Mouse (Mus musculus): ENCODE data around the gene Gm45837.

The Gm45837 gene

GRCm38 (mm10) chr7:101427736-101428135, 17.1 kb downstream of the Gm45837 start:
- in situ Hi-C loops (cut with MboI; ENCODE audit: low sequenced_read_pairs), result no loop called here

GRCm38 (mm10) chr7:101435038-101435437, 24.4 kb downstream of the Gm45837 start:
- in situ Hi-C loops (cut with MboI; ENCODE audit: low sequenced_read_pairs), result no loop called here

GRCm38 (mm10) chr7:101437876-101438275, 27.2 kb downstream of the Gm45837 start:
- in situ Hi-C loops (cut with MboI; ENCODE audit: low sequenced_read_pairs), result no loop called here

DNA sequence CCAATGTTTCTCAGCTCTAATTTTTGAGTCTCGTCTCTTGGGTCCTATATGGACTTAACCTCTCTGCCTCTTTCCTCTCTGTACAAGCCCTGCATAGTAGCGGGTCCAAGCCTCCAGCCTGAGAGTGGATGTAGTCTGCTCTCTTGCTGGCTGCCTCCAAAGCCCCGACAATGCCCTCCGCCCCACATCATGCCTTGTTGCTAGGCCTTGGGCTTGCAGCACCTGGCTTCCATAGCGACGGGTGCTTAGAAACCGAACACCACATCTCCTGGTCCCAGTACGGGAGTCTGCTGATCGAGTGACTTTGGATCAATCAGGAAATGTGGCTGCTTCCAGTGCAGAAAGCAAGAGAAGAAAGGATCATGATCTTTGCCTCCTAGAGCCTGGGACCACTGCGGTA, 32.4 kb downstream of the Gm45837 start:
- in situ Hi-C loops (cut with MboI; ENCODE audit: low sequenced_read_pairs), result loop anchor here (5.0 kb wide), 1 partner anchor 64 kb away; no protein-coding TSS in a partner anchor

DNA sequence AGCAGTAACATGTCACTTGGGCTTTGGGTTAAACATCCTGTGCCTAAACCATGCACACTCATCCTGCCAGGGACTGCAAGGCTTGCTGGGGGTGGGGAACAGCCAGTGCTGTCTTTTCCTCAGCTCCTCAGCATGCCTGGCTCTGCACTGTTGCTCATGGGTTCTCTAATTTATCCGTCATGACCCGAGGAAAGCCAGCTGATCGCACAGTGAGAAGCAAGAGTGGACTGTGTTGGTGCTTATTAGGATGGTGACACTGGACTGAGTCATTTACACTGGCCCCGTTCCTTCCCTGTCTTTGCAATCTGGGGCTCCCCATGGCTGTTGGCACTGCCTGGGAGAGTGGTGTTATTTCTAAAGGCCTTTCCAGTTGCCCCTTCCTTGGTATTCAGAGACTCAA, 33.5 kb downstream of the Gm45837 start:
- in situ Hi-C loops (cut with MboI; ENCODE audit: low sequenced_read_pairs), result loop anchor here (5.0 kb wide), 1 partner anchor 63 kb away; no protein-coding TSS in a partner anchor

DNA sequence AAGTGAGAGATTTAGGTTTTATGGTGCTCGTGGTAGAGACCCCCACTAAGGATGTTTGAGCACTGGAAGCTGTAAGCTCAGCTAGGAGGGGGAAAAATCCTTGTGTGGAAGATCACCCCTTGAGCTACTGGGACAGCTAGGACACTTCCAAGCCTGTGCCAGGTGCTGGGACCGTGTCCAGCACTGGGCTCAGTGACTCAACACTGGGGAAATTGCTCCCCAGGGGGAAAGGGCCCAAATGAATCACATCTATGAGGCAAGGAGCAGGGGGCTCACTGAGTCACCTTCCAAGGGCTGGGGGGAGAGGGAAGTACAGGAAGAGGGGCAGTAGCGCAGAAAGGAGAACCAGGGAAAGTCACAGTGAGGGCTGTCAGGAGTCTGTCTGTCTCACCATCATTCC, 39.2 kb downstream of the Gm45837 start:
- in situ Hi-C loops (cut with MboI; ENCODE audit: low sequenced_read_pairs), result no loop called here

DNA sequence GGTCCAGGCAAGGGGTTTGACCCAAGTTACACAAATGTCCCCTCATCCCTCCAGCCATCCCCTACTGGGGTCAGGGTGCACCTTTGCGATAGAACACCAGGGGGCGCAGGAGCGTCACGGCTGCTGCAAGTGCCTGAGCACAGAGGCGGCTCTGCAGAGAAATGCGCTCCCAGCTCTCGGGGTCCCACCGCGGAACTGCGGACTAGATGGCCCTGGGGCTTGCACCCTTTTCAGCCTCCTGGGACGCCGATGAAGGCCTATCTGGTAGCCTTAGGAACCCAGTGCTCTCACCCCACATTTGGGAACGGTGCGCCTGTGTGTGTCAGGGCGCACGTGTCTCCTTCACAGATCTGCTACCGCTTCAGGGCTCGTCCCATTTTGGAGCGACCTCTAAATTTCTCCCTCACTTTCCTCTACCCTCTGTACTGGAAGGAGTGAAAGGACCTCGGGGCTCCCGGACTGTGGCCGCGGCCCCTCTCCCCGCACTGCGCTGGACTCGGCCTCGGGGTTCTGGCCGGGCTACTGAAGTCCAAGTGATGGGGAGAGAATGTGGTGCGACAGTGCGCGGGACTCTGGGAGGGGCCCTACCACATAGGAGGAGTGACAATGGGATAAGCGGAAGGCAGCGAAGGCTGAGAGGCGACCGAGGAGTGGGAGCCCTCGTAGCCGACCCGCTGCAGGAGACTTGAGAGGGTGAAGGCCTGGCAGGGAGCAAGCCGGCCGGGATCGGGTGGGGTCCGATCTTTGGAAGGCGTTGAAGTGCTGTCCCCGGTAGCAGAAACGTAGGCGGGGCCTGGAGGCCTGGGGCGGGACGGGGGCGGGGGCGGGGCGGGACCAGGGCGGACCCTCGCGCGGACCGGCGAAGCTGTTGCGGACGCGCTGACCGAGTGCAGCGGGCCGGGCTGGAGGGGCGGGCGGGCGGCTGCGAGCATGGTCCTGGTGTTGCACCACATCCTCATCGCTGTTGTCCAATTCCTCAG, 40.0 kb downstream of the Gm45837 start:
- in situ Hi-C loops (cut with MboI; ENCODE audit: low sequenced_read_pairs), result no loop called here

DNA sequence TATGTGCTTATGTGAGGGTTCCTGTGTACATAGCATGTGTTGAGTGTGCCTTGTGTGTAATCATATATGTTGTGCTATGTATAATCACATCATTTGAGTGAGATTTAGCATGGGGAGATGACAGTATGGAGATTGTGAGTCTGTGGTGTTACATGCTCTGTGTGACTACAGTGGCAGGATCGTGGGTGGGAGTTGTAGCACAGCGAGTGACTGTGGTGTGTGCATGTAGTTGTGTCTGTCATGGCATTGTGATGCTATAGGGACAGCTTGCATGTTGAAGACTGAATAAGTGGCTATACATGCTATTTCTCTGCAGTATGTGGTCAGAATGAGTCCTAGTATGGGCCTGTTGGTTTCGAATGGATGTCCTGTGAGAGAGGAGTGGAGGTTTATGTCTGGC, 42.0 kb downstream of the Gm45837 start:
- in situ Hi-C loops (cut with MboI; ENCODE audit: low sequenced_read_pairs), result no loop called here

DNA sequence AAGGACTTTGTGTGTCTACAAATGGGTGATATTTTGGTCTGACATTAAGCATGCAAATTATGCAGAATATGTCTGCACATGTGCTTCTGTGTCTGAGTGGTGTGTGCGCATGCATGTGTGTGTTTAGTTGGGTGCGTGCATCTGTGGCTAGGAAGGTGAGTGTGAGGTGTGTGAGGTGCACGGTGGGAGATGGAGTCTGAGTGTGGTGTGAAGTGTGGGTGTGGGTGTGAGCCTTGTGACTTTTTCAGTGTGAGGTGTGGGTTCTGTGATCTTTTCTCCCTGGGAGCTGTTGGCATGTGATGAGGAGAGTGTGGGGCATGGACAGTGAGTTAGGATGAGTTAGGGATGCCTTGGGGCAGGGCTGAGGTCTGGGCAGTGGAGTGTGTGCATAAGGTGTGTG, 42.6 kb downstream of the Gm45837 start:
- in situ Hi-C loops (cut with MboI; ENCODE audit: low sequenced_read_pairs), result no loop called here

DNA sequence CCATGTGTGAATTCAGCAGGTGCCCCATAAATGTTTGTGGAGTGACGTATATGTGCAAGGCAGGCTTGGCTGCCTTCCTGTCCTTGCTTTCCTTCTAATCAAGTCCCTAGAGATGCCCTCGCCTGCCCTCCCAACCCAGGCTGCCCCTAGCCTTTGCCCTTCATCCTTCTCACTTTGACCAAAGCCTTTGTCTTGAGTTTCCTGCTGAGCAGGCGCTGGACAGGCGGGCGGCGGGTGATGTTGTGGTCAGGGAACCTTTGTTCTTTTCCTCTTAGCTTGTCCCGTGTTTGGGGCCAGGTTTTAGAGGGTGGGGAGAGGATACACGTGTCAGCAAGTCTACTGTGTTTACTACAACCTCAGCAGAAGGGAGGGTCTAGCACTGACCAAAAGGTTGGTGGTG, 43.0 kb downstream of the Gm45837 start:
- in situ Hi-C loops (cut with MboI; ENCODE audit: low sequenced_read_pairs), result no loop called here

GRCm38 (mm10) chr7:101454479-101454878, 43.8 kb downstream of the Gm45837 start:
- in situ Hi-C loops (cut with MboI; ENCODE audit: low sequenced_read_pairs), result no loop called here

GRCm38 (mm10) chr7:101455141-101455540, 44.5 kb downstream of the Gm45837 start:
- in situ Hi-C loops (cut with MboI; ENCODE audit: low sequenced_read_pairs), result no loop called here

DNA sequence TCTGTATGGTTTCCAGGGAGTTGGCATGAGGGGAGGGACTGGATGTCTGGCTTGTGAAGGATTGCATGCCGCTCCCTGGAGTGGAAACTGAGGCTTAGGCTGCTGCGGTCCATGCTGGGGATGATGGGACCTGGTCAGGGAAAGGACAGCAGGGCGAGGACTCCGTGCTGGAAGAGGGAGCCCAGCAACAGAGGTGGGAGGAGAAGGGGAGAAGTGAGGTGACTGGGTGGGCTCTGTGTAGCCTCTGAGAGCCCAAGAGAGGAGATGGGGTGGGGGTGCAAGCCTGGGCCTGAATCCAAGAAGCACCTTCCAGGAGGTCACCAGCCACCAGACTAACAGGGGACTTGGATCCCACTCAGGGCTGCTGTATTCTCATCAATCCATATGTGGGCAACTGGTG, 45.6 kb downstream of the Gm45837 start:
- in situ Hi-C loops (cut with MboI; ENCODE audit: low sequenced_read_pairs), result no loop called here

GRCm38 (mm10) chr7:101456789-101457188, 46.1 kb downstream of the Gm45837 start:
- in situ Hi-C loops (cut with MboI; ENCODE audit: low sequenced_read_pairs), result no loop called here

DNA sequence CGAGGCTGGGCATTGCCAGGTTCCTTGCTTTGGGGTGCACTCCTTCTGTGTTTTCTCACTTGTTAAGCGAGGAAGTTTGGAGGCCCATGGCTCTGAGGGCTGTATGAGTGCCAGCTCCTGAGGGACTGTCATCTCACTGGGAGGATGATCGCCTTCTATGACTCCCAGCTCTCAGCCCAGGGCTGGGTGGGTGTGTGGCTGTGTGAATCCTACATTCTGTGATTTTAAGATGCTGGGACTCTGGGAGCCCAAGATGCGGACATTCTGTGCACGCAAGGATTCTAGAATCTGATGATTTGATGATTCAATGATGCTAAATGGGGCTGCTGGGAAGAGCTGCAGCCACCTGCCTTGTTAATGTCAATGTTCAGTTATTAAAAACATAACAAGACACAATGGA, 46.6 kb downstream of the Gm45837 start:
- in situ Hi-C loops (cut with MboI; ENCODE audit: low sequenced_read_pairs), result no loop called here

- in situ Hi-C loops (cut with MboI; ENCODE audit: low sequenced_read_pairs), result no loop called here
These were observed 47.1 kb downstream of the Gm45837 start for GRCm38 (mm10) chr7:101457801-101458200.

- in situ Hi-C loops (cut with MboI; ENCODE audit: low sequenced_read_pairs), result no loop called here
These were observed 47.6 kb downstream of the Gm45837 start for GRCm38 (mm10) chr7:101458278-101458781.

DNA sequence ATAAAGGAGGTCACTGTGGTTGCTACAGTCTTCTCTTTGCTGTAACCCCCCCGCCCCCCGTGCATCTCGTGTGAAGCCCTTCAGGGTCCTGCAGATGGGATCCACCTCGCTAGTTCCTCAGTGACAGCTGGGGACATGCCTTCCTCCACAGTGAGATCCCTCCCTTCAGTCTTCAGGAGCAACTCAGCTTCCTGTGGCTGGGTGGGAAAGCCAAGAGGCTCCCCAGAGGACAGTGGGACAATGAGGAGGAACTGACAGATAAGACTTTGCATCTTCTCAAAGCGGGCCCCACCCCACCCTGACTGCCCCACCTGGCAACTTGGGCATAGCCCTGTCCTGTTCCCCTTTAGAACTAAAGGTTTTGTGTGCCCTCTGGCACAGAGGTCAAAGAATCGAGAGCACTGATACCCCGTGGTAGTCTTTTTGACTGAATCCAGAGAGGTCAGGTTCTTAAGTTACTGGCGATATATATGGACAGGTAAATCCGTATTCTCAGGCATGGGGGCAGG, 48.7 kb downstream of the Gm45837 start:
- in situ Hi-C loops (cut with MboI; ENCODE audit: low sequenced_read_pairs), result no loop called here

- in situ Hi-C loops (cut with MboI; ENCODE audit: low sequenced_read_pairs), result no loop called here
These were observed 49.4 kb downstream of the Gm45837 start for GRCm38 (mm10) chr7:101459923-101460607.

DNA sequence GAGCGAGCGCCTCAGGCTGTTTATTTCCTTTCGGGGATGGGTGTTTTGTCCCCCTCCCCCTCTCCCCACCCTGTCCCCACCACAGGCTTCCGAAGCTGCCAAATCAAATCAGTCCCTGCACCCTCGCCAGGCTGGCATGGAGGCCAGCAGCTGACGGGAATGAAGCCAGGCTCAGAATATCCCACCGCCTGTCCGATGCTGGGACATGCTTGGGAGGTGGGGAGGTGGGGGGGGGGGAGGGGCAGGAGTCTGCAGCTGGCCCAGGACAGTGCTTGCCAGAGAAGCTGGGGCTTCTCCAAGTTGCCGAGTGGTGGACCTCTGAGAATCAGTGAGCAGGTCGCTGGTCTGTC, 49.9 kb downstream of the Gm45837 start:
- in situ Hi-C loops (cut with MboI; ENCODE audit: low sequenced_read_pairs), result no loop called here

- in situ Hi-C loops (cut with MboI; ENCODE audit: low sequenced_read_pairs), result no loop called here
These were observed 50.9 kb downstream of the Gm45837 start for GRCm38 (mm10) chr7:101461571-101461970.

All from CH12F3 (cell line).